Mouse (Mus musculus) right cerebral cortex, postnatal 10 days (tissue): ENCODE measurements at regions not wholly inside any gene's neighbourhood (a gene's known extent, or its start where the extent isn't known, plus 50 kb on each side); places are given as distances from the start of the nearest gene placed in this dataset.
"Not testable (repeated sequence)": the region's sequence is repeated elsewhere in the genome, so short reads cannot be mapped to it uniquely, and the experiment has no call there.

ENCODE experiments used
- DNase-seq, 2 experiments: peaks; one replicate each; pipeline ENCODE4 v3.0.0; 2021; ENCODE audit warnings: low spot score in 2 of 2

DNA sequence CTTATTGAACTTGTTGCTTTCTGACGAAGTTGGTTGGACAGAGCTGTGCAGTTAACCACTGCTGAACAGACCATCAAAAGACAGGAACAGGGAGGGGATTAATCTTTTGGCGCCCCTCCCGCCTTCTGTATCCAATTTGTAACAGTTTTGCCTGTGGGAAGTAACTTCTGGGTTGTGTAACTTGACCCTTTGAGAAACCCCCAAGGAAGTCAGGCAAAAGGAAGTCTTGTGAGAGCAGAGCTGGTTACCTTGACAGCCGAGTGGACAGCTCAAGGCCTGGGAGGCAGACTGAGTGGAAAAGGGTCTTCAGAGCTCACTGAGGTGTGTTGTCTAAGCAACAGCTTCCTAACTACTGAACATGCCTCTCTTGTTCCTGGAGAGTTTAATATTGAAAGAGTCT lies 75.8 kb upstream of the Hao2 start:
- no peak for DNase-seq

DNA sequence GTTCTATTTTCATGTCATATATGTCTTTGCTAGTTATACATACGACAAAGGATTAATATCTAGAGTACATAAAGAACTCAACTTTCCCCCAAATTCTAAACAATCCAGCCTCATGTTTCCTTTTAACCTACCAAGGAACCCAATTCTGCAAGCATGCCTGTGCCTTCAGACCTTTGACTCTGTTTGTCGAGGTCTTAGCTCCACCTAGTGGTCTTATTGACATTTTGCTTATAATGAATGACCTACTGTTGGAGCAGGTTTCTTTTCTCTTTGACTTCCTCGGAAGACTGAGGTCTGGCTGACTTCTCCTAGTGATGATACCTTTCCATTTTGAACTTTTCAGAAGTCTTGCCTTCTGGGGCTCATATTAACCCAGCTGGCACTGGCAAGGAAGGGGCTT lies 82.7 kb upstream of the Hao2 start:
- DNase-seq: no peak

GRCm38 (mm10) chr3:98982787-98983186 lies 89.7 kb upstream of the Hao2 start:
- DNase-seq: no peak

DNA sequence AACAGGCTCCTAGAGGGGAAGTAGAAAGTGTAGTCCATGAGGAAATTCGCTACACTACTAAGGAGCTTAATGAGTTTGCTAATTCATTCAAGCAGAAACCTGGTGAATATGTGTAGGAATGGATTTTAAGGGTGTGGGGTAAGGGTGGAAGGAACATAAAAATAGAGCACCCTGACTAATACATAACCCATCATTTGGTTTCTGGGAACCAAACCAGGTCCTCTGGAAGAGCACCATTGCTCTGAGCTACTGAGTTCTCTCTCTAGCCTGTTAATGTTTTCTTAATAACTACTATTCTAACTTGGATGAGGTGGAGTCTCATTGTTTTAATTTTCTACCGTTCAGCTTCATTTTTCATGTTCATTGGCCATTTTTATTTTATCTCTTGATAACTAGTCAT lies 94.2 kb upstream of the Hao2 start:
- not testable (repeated sequence) for DNase-seq

DNA sequence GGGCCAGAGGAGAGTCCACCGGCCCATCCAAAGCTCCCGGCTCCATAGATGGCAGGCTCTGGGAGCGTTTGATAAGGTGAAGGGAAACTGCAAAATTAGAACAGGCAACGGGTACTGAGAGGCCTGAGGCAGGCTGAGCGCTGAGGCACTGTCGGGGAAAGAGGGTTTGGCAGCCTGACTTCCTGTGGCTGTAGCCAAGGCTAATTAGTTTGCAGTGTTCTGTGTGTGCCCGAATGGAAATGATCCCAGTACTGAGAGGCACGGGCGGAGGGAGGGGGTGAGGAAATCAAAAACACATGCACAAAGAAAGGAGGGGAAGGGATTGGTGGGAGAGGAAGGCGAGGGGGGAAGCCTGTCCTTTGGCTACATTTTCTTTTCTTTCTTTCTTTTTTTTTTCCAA lies 97.8 kb upstream of the Hao2 start:
- DNase-seq: peak; percentile 69 to 72

DNA sequence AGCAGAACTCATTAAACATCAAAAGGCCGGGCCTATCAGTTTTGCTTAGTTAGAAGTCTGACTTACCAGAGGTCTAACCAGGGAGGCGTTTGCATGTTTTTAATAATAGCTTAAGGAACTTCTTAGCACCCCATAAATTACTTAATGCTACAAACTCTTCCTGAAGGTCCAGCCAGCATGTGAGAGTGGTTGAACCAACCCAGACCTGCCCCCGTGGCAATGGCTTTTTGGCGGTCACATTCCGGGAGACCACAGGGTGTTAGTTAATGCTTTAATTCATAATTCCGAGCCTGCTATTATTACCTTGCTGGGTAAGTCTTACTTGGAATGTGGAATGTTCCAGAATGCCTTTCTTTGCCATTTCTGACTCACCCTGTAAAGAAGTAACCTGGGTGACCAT lies 98.2 kb upstream of the Hao2 start:
- DNase-seq: no peak

DNA sequence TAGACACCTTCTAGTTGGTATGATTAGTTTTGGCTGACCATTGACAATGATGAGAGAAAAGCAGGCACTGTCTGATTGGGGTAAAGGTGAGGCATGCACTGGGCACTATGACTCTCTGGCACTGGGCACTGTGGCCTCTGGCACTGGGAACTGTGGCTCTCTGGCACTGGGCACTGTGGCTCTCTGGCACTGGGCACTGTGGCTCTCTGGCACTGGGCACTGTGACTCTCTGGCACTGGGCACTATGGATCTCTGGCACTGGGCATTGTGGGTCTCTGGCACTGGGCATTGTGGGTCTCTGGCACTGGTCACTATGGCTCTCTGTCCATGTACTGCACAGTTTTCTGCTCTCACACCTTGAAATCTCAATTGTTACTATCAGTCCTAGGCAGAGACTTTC lies 101.0 kb upstream of the Hao2 start:
- DNase-seq: peak; percentile 24 to 28

DNA sequence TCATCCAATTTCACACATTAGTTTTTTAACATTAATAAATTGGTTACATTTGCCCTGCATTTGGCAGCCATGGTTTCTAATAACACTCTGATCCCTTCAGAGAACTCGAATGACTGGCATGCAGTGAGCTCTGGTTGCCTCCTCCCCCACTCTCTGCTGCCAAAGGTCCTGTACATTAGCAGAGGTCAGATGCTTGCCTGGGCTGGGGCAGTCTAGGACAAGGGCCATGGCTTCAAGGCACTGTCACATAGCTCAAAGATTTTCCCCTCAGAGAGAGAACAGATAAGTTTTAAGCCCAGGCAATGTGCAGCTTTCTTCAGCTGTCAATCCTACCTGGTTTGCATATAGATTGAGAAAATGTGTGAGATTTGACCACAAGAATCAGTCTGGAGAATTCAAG lies 110.2 kb upstream of the Wars2 start:
- no peak for DNase-seq

DNA sequence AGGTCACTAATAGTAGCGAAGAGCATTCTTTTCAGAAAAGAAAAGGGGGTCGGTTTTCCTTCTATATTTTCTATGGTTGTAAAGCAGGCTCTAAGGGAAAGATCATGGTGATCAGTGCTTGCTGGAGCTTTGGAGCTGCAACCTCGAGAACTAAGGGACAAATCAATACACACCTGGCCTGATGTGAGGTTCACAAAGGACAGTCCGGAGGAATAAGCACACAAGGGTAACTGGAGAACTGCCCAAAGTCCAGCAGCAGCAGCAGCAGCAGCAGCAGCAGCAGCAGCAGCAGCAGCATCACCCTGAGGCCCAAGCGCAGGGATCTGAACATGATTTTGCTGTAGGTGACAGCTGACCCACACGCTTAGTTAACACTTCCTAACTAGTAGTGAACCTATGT lies 94.7 kb upstream of the Wars2 start:
- DNase-seq: no peak

DNA sequence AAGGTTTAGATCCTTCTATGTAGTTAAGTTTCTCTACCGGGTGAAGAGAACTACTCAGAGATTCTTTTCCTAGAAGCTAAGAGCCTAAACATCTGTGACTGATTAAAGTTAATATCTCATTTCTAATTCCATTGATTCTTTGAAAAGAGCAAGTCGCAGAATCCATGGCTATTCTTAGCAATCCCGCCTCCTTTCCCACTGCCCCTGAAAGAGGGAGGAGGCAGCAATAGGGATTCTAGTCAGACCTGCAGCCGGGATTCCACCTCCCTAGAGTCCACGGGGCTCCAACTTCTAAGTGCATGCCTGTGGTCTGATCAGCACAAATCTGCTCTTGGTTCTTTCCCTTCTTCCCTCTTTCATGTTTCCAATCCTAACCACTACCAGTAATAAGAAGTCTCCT lies 93.7 kb upstream of the Wars2 start:
- no peak for DNase-seq

DNA sequence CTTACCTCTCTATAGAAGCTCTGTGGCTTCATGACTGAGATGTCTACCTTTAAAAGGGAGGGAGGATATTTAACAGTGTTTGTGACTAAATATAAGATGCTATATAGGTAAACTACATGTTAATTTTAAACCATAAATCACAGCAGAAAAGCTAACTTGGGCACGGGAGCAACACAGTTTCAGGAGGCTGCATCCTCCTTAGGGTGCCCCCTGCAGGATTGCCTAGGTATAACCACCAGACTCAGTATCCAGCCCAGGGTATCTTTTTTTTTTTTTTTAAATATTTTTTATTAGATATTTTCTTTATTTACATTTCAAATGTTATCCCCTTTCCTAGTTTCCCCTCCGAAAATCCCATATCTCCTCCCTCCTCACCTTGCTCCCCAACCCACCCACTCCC lies 91.6 kb upstream of the Wars2 start:
- no peak for DNase-seq

GRCm38 (mm10) chr3:99052176-99052575 lies 88.7 kb upstream of the Wars2 start:
- no peak for DNase-seq

GRCm38 (mm10) chr3:99067168-99067567 lies 73.7 kb upstream of the Wars2 start:
- DNase-seq: no peak
